Comparison of ENCODE assay signal across 17 mouse cellular contexts in the genomic region with DNA sequence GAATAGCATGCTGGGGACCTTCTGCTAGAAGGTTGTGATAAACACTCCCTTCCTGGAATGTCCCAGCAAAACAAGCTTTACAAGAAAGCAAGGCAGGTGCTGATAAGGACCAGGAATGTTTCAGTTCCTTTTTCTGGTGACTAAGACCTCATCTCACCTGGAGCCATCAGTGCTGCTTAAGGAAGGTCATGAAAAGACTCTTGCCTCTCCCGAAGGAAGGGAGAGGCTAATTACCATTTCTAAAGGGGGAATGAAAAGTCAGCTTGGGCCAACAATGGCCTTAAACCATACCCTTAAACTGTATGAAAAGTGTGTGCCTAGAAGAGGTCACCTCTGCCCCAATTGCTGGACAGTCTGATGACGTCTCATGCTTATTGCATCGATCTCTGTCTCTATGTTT. TPM values are rescaled to one million over a fixed set of nuclear protein-coding genes. Genes with fewer than 3 reads are reported as not detected.
"Had no signal": no experiment of that assay in that cellular context is flagged by ENCODE, and none has a peak within 500 bp of the region (broad histone marks: within the 10 kb centered on the region; RNA-seq: fewer than 3 reads in every experiment).

No protein-coding gene starts in this region.

- H3K4me1 ChIP-seq: megakaryocyte, embryonic 14.5 days; midbrain, embryonic 13.5 days; midbrain, embryonic 15.5 days; neural tube, embryonic 12.5 days had no signal

- H3K9ac ChIP-seq: lung, embryonic 14.5 days; midbrain, embryonic 13.5 days; midbrain, embryonic 15.5 days; neural tube, embryonic 12.5 days had no signal

- H3K27ac ChIP-seq: macrophage; midbrain, embryonic 13.5 days; midbrain, embryonic 15.5 days; neural tube, embryonic 12.5 days had no signal

- H3K9me3 ChIP-seq: midbrain, embryonic 13.5 days; midbrain, embryonic 15.5 days; neural tube, embryonic 12.5 days had no signal

- H3K27me3 ChIP-seq: megakaryocyte, embryonic 14.5 days; midbrain, embryonic 13.5 days; midbrain, embryonic 15.5 days; neural tube, embryonic 12.5 days had no signal

- DNase-seq: lung, adult 18-20 months; lung, embryonic 14.5 days; lung, postnatal 10 days; right cerebral cortex, postnatal 14 days; thymus, adult 18-20 months; thymus, postnatal 14 days; thymus, postnatal 36 days had no signal

- H3K36me3 ChIP-seq: midbrain, embryonic 13.5 days; midbrain, embryonic 15.5 days; neural tube, embryonic 12.5 days had no signal

- H3K4me3 ChIP-seq: megakaryocyte, embryonic 14.5 days; midbrain, embryonic 13.5 days; midbrain, embryonic 15.5 days; neural tube, embryonic 12.5 days had no signal

RNA-seq across cellular contexts. Expression of a gene that starts 44.4 kb away (rescaled TPM):
- total RNA-seq: megakaryocyte progenitor cell, adult 5-6 weeks; monocyte, adult 5-6 weeks; neutrophil, adult 5-6 weeks had no signal
- polyA plus RNA-seq: macrophage; spleen, adult 2 months; thymus, postnatal 0 days had no signal
